Mouse (Mus musculus) urinary bladder, postnatal 14 days (tissue): ENCODE results near the gene Ubr4.

Experiments used
- DNase-seq: peaks from one replicate; pipeline ENCODE4 v3.0.0; 2021; ENCODE audit warnings: low spot score

Ubr4 gene

GRCm38 (mm10) chr4:139536706-139537105, 184.3 kb downstream of the Ubr4 start:
- no peak for DNase-seq
